Mouse (Mus musculus): ENCODE data around the gene Gm7544.
"Not testable (repeated sequence)": the region's sequence is repeated elsewhere in the genome, so short reads cannot be mapped to it uniquely, and the experiment has no call there.

Gene Gm7544

GRCm38 (mm10) chr1:82913434-82913833, 42.4 kb downstream of the Gm7544 start:
- not testable (repeated sequence) for DNase-seq

- peak in 1 of 2 experiments; percentile 6 for DNase-seq
Measured at GRCm38 (mm10) chr1:82913025-82913424, 42.8 kb downstream of the Gm7544 start, which contains the start of gene A030005L19Rik. Gene A030005L19Rik, plus strand, starts transcription at chr1:82913325.

- no peak for DNase-seq
Measured at GRCm38 (mm10) chr1:82905886-82906285, 49.9 kb downstream of the Gm7544 start.

Measured in thymus, postnatal 36 days (tissue).